Mouse (Mus musculus): ENCODE measurements around the gene Zfyve28. TPM values are rescaled to one million over a fixed set of nuclear protein-coding genes. Genes with fewer than 3 reads are reported as not detected.

The Zfyve28 gene
- polyA plus RNA-seq, 1 experiment = 0.08 TPM

DNA sequence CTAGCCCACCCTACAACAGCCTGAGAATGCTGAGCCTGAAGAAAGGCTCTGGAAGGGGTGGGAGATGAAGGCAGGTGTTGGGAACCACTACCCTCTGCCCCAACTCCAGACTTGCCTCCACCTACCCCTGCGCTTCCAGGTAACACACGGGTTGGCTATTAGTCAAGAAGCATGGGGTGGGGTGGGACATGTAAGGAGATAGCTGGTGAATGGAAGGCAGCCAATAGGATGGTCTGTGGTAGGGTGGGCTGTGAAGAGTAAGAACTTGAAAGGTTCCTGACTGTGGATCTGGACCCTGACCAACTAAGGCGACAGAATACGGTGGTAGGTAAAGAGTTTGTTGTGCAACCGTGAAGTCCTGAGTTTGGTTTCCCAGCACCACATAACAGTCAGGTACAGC, 4.9 kb downstream of the Zfyve28 start:
- H3K36me3 ChIP-seq (ENCODE audit: control insufficient read depth, insufficient read depth) = no peaks in the 10 kb centered on the region
- H3K4me2 ChIP-seq (ENCODE audit: low read depth) = no peak overlapping the region
- TF ChIP-seq TCF3 (IDR thresholded peaks at IDR 0.05; ENCODE audit: insufficient read length, low read depth) = no peak
- no peak for TF ChIP-seq REST (IDR thresholded peaks at IDR 0.05; ENCODE audit: insufficient read depth, insufficient read length)
- no peak for TF ChIP-seq MYOD1 (IDR thresholded peaks at IDR 0.05; ENCODE audit: control insufficient read depth in 1 of 3, insufficient read length in 2 of 3, low read depth in 2 of 3)
- no peak for TF ChIP-seq TCF12 (IDR thresholded peaks at IDR 0.05; ENCODE audit: insufficient read depth, poor library complexity, severe bottlenecking)
- no peak for TF ChIP-seq CEBPB (IDR thresholded peaks at IDR 0.05; ENCODE audit: insufficient read depth, poor library complexity, severe bottlenecking)
- no peak for TF ChIP-seq POLR2A (IDR thresholded peaks at IDR 0.05; ENCODE audit: insufficient read length, low read depth)
- TF ChIP-seq E2F4 (IDR thresholded peaks at IDR 0.05; ENCODE audit: insufficient read depth) = no peak
- no peak for TF ChIP-seq MAX (IDR thresholded peaks at IDR 0.05; ENCODE audit: low read depth)
- no peak for TF ChIP-seq MYOG (IDR thresholded peaks at IDR 0.05; ENCODE audit: control insufficient read depth in 1 of 3, insufficient read depth in 1 of 3, insufficient read length in 2 of 3, low read depth in 2 of 3)
- TF ChIP-seq USF1 (IDR thresholded peaks at IDR 0.05; ENCODE audit: low read depth) = no peak
- no peak for TF ChIP-seq POLR2AphosphoS2 (IDR thresholded peaks at IDR 0.05; ENCODE audit: insufficient read length, low read depth)
- TF ChIP-seq SRF (IDR thresholded peaks at IDR 0.05; ENCODE audit: control insufficient read depth, insufficient read length, low read depth) = no peak
- H3K79me2 ChIP-seq (ENCODE audit: control insufficient read depth, insufficient read depth) = no peaks in the 10 kb centered on the region
- no peak overlapping the region for H3ac ChIP-seq (ENCODE audit: control insufficient read depth, insufficient read length)
- H3K4me3 ChIP-seq = no peak overlapping the region
- H3K27me3 ChIP-seq (ENCODE audit: control insufficient read depth, insufficient read depth, insufficient read length) = peaks cover 56% of the 10 kb centered on the region

DNA sequence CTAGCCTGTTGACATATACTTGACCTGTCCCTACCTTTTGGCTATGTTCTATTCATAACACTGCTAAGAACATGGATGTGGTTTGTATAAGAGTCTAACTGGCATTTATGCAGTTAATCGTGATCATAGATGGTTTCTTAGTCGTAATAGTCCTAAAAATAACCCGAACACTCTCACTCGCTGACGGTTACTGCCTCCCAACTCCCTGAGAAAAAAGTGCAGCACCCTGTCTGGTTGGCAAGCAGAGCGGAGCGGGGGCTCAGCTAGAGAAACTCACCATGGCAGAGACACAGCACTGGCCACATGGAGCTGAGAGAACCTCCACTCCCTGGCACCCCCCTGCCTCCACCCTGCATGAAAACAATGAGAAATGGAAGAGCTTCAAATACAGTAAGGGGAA, 7.3 kb downstream of the Zfyve28 start:
- no peaks in the 10 kb centered on the region for H3K36me3 ChIP-seq (ENCODE audit: control insufficient read depth, insufficient read depth)
- no peak overlapping the region for H3K4me3 ChIP-seq
- H3ac ChIP-seq (ENCODE audit: control insufficient read depth, insufficient read length) = no peak overlapping the region
- H3K79me2 ChIP-seq (ENCODE audit: control insufficient read depth, insufficient read depth) = no peaks in the 10 kb centered on the region
- no peak overlapping the region for H3K4me2 ChIP-seq (ENCODE audit: low read depth)
- TF ChIP-seq TCF3 (IDR thresholded peaks at IDR 0.05; ENCODE audit: insufficient read length, low read depth) (no peak), TCF12 (IDR thresholded peaks at IDR 0.05; ENCODE audit: insufficient read depth, poor library complexity, severe bottlenecking) (no peak), MYOG (IDR thresholded peaks at IDR 0.05; ENCODE audit: control insufficient read depth in 1 of 3, insufficient read depth in 1 of 3, insufficient read length in 2 of 3, low read depth in 2 of 3) (no peak), SRF (IDR thresholded peaks at IDR 0.05; ENCODE audit: control insufficient read depth, insufficient read length, low read depth) (no peak), POLR2A (IDR thresholded peaks at IDR 0.05; ENCODE audit: insufficient read length, low read depth) (no peak), CEBPB (IDR thresholded peaks at IDR 0.05; ENCODE audit: insufficient read depth, poor library complexity, severe bottlenecking) (no peak), MYOD1 (IDR thresholded peaks at IDR 0.05; ENCODE audit: control insufficient read depth in 1 of 3, insufficient read length in 2 of 3, low read depth in 2 of 3) (no peak), USF1 (IDR thresholded peaks at IDR 0.05; ENCODE audit: low read depth) (no peak), POLR2AphosphoS2 (IDR thresholded peaks at IDR 0.05; ENCODE audit: insufficient read length, low read depth) (no peak), REST (IDR thresholded peaks at IDR 0.05; ENCODE audit: insufficient read depth, insufficient read length) (no peak), MAX (IDR thresholded peaks at IDR 0.05; ENCODE audit: low read depth) (no peak), E2F4 (IDR thresholded peaks at IDR 0.05; ENCODE audit: insufficient read depth) (no peak)
- peaks cover 42% of the 10 kb centered on the region for H3K27me3 ChIP-seq (ENCODE audit: control insufficient read depth, insufficient read depth, insufficient read length)

DNA sequence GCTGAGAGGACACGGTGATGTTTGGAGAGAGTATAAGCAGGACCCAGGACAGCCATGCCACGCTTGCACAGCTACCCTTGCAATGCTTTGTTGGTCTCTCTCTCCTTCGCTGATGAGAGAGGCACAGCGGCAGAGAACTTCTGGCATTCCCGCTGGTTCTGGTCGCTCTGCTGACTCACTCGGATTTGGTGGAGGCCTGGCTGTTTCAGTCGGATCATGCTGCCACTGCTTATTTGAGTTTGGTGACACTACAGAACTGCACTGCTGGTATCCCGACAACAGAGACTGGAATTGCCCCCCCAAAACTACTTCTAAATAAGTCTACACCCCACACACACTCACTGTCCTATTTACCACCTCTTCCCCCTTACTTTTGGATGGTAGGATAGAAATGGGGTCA, 9.0 kb downstream of the Zfyve28 start:
- Histone ChIP-seq H3K36me3 (ENCODE audit: control insufficient read depth, insufficient read depth) (no peaks in the 10 kb centered on the region), H3K79me2 (ENCODE audit: control insufficient read depth, insufficient read depth) (no peaks in the 10 kb centered on the region), H3K4me3 (no peak overlapping the region)

DNA sequence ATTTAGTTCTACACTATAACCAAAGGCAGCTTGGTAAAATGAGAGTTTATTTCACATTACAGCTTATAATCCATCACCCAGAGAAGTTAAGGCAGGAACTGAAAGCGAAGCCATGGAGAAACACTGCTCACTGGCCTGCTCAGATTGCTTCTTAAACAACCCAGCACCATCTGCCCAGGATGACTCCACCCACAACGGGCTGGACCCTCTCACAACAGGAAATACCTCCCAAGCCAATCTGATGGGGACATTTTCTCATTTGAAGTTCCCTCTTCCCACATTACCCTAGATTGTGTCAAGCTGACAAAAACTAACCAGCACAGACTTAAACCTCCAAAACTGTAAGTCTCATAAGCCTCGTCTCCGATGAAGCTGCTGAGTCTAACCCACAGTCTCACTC, 10.2 kb downstream of the Zfyve28 start:
- H3K4me3 ChIP-seq = no peak overlapping the region
- H3K36me3 ChIP-seq (ENCODE audit: control insufficient read depth, insufficient read depth) = no peaks in the 10 kb centered on the region
- no peaks in the 10 kb centered on the region for H3K79me2 ChIP-seq (ENCODE audit: control insufficient read depth, insufficient read depth)
- H3K4me2 ChIP-seq (ENCODE audit: low read depth) = no peak overlapping the region
- H3ac ChIP-seq (ENCODE audit: control insufficient read depth, insufficient read length) = no peak overlapping the region
- TF ChIP-seq TCF3 (IDR thresholded peaks at IDR 0.05; ENCODE audit: insufficient read length, low read depth) = no peak
- TF ChIP-seq POLR2AphosphoS2 (IDR thresholded peaks at IDR 0.05; ENCODE audit: insufficient read length, low read depth) = no peak
- no peak for TF ChIP-seq TCF12 (IDR thresholded peaks at IDR 0.05; ENCODE audit: insufficient read depth, poor library complexity, severe bottlenecking)
- TF ChIP-seq REST (IDR thresholded peaks at IDR 0.05; ENCODE audit: insufficient read depth, insufficient read length) = no peak
- TF ChIP-seq MYOD1 (IDR thresholded peaks at IDR 0.05; ENCODE audit: control insufficient read depth in 1 of 3, insufficient read length in 2 of 3, low read depth in 2 of 3) = no peak
- no peak for TF ChIP-seq CEBPB (IDR thresholded peaks at IDR 0.05; ENCODE audit: insufficient read depth, poor library complexity, severe bottlenecking)
- TF ChIP-seq MAX (IDR thresholded peaks at IDR 0.05; ENCODE audit: low read depth) = no peak
- TF ChIP-seq SRF (IDR thresholded peaks at IDR 0.05; ENCODE audit: control insufficient read depth, insufficient read length, low read depth) = no peak
- no peak for TF ChIP-seq USF1 (IDR thresholded peaks at IDR 0.05; ENCODE audit: low read depth)
- peaks cover 55% of the 10 kb centered on the region for H3K27me3 ChIP-seq (ENCODE audit: control insufficient read depth, insufficient read depth, insufficient read length)

More for the DNA sequence above, 9.0 kb downstream of the Zfyve28 start:
- TF ChIP-seq SRF (IDR thresholded peaks at IDR 0.05; ENCODE audit: control insufficient read depth, insufficient read length, low read depth) (no peak), REST (IDR thresholded peaks at IDR 0.05; ENCODE audit: insufficient read depth, insufficient read length) (no peak), E2F4 (IDR thresholded peaks at IDR 0.05; ENCODE audit: insufficient read depth) (no peak), MYOG (IDR thresholded peaks at IDR 0.05; ENCODE audit: control insufficient read depth in 1 of 3, insufficient read depth in 1 of 3, insufficient read length in 2 of 3, low read depth in 2 of 3) (no peak)
- H3K4me2 ChIP-seq (ENCODE audit: low read depth) = no peak overlapping the region
- no peak overlapping the region for H3ac ChIP-seq (ENCODE audit: control insufficient read depth, insufficient read length)
- H3K27me3 ChIP-seq (ENCODE audit: control insufficient read depth, insufficient read depth, insufficient read length) = peaks cover 55% of the 10 kb centered on the region

DNA sequence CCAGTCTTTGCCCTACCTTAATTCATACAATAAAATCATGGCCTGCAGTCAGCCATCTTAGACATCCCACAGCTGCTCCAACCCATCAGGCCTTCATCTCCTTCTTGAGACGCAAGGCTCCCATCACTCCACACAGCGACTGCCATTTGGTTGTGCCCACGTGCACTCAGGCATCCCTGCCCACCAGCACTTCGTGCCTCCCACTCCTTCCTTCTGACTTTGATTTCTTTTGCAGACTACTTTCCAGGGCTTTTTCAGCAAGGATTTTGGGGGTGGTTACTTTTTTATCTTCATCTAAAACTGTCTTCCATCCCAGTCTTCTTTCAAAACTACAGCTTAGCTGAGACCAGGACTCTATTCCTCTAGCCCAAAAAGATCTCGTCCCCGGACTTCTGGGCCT, 11.5 kb downstream of the Zfyve28 start:
- H3K27me3 ChIP-seq (ENCODE audit: control insufficient read depth, insufficient read depth, insufficient read length) = peaks cover 41% of the 10 kb centered on the region
- no peaks in the 10 kb centered on the region for H3K79me2 ChIP-seq (ENCODE audit: control insufficient read depth, insufficient read depth)
- no peak overlapping the region for H3K4me2 ChIP-seq (ENCODE audit: low read depth)
- no peak overlapping the region for H3ac ChIP-seq (ENCODE audit: control insufficient read depth, insufficient read length)
- TF ChIP-seq TCF3 (IDR thresholded peaks at IDR 0.05; ENCODE audit: insufficient read length, low read depth) = no peak
- TF ChIP-seq REST (IDR thresholded peaks at IDR 0.05; ENCODE audit: insufficient read depth, insufficient read length) = no peak
- TF ChIP-seq CEBPB (IDR thresholded peaks at IDR 0.05; ENCODE audit: insufficient read depth, poor library complexity, severe bottlenecking) = no peak
- TF ChIP-seq MYOD1 (IDR thresholded peaks at IDR 0.05; ENCODE audit: control insufficient read depth in 1 of 3, insufficient read length in 2 of 3, low read depth in 2 of 3) = no peak
- TF ChIP-seq TCF12 (IDR thresholded peaks at IDR 0.05; ENCODE audit: insufficient read depth, poor library complexity, severe bottlenecking) = no peak
- TF ChIP-seq POLR2A (IDR thresholded peaks at IDR 0.05; ENCODE audit: insufficient read length, low read depth) = no peak
- no peaks in the 10 kb centered on the region for H3K36me3 ChIP-seq (ENCODE audit: control insufficient read depth, insufficient read depth)
- no peak overlapping the region for H3K4me3 ChIP-seq

Measured in myocyte (in vitro differentiated cells).